Mouse (Mus musculus): ENCODE data around the gene Ankrd11.

Gene Ankrd11

DNA sequence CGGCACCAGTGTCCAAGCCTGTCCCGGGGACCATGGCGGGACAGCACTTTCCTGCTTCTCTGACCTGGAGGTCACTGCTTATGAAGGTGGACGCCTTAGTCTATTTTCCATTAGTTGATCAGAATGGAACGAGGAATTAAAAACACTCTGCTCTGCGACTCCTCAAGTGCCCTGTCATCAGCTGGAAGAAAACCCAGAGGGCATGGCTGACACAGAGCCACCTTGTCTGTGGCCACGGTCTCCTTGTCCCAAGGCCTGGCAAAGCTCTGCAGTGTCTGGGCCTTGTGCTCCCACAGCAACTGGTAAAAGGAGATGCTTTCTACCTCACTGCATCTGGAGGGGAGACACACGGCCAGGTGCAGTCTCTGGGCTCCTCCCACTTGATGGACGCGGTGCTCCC is 158.4 kb downstream of the Ankrd11 start:
- DNase-seq = no peak

DNA sequence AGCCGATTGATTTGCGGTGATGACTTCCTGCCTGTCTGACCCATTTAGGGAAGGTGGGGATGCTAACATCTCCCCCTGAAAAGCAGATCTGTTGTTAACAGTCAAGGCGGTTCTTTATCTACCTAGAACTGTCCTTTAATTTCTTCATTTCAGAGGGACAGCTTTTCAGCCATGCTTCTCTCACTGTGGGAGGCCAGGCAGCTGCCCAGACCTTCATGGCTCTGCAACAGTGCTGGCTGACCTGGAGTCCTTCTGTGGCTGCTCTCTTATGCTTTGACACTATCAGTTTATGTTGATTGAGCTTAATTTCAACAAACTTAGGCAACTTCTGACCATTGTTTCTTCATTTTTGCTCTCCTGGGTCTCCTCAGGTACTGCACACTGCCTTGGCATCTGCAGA is 161.8 kb downstream of the Ankrd11 start:
- no peak for DNase-seq

DNA sequence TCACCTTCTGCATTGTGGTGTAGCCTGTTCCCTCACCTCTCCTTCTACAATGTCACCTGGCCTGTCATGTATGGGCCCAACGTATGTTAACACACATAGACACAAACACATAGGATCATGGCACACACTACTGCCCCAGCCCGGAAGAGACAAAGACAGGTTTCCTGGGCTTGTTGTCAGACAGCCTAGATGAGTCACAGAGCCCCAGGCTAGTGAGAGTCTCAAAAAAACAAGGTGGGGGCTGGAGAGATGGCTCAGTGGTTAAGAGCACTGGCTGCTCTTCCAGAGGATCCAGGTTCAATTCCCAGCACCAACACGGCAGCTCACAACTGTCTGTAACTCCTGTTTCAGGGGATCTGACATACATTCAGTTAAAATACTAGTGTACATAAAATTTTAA is 163.8 kb downstream of the Ankrd11 start:
- DNase-seq = no peak

DNA sequence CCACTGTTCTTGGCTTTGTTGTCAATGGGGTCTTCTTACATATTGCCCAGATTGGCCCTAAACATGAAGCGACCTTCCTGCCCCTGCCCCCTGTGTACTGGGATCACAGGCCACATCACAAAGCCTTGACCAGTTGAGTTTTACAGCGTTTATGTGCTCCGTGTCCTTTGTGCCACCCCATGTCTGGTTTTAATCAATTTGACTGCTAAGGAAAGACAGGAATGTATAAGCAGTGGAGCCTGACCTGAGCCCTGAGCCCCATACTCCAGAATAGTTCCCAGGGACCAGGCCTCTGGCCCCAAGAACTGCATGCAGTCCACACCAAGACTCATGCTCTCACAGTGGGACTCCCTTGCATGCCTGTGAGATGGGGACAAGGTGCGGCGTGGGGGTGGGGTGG is 166.9 kb downstream of the Ankrd11 start:
- no peak for DNase-seq

DNA sequence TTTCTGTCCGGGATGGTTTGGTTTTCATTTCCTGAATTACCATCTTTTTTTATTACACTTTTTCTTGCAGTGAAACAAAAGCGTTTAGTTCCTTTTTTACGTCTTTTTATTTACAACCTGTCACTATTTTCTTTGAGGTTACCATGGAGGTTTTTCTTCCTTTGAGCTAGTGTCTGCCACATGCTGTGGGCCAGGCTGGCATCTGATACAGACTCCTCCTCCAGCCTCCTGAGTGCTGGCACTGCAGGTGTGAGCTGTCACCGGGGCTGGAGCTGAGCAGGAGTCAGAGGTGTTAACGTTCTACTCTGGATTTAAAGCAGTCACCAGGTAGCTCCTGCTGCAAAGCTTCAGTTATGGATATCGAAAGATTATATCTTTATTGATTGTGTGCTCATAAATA is 168.9 kb downstream of the Ankrd11 start:
- DNase-seq = peak; percentile 61

DNA sequence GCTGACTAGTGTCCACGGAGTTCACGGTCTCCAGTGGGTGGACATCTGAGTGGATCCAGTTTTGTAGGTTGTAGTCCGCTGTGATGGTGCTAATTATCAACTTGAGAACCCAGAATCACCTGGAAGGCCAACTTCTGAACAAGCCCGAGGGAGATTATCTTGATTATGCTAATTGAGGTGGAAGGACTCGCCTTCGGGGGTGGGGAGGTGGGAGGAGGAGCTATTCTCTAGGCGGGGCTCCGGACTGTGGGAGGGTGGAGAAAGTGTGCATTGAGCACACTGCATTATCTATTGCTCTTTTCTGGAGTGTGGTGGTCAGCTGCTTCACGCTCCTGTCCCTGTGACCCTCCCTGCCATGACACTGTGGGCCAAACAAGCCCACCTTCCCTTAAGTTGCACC is 170.4 kb downstream of the Ankrd11 start:
- DNase-seq = no peak

DNA sequence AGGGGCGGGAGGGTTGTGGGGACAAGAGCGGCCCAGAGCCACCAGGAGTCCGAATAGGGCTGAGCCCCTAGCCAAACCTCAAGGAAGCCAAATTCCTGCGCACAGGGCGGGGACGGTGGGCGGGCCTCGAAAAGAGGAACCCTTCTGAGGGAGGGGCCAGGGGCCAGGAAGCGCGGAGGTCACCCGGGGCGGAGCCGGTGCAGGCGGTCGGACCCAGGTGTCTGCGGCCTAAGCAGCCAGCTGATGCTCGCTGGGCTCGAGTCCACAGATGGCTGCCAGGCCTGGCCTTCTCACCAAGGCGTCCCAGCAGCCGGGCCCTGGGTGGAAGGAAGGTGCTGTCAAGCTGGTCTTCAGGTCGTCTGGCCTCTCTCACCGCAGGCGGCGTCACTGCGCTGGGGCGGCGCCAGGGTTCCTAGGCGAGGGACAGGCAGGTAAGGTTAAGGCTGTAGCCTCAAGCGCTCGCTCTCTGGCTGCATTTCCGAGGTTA is 171.7 kb downstream of the Ankrd11 start:
- DNase-seq = peak; percentile 72

DNA sequence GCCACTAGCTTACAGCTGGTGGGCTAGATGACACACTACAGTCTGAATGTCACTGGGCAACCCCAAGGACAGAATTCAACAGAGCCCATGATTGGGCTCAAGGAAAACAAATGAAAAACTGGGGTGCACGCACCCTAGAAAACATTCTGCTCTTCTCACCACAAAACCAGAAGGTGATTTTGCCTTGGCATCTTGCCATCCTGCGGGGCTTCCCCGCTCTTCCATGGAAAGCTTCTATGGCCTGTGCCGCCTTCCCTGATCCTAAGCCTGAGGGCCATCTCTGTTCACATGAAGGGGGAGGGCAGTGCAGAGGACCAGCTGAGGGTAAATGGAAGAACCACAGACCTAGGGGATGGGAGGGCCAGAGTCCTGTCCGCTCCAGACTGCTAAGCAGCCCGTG is 174.1 kb downstream of the Ankrd11 start:
- DNase-seq = no peak

DNA sequence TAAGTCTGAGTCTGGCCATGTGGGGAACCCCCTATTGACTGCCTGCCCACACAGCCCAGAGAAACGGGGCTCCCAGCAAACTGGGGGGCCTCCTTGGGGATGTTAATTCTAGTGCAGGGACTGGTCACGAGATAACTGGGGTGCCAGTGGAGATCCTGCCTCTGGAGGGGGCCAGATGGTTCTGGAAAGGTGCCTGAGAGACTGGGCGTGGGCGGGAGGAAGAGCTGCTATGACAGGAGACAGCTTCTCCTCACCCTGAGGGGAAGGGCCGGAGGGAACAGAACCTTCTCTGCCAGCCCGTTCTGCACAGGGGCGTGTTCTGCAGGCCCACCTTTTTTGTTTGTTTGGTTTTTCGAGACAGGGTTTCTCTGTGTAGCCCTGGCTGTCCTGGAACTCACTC is 175.8 kb downstream of the Ankrd11 start:
- no peak for DNase-seq

DNA sequence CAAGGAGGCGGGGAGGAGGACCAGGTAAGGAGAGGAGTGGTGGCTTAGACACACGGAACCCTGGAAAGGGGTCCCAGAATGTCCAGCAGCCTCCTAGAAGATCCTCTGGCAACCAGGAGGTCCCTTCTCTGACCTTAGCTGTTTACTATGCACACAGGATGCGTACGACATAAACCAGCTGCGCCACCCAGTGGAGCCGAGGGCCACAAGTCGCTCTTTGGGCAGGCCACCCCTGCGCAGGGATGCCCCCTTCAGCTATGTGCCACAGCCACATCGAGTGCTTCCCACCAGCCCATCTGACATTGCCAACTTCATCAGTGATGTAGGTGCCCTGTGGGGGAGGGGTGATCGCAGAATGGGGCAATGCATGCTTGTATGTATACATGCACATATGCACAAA is 176.6 kb downstream of the Ankrd11 start:
- DNase-seq = no peak

DNA sequence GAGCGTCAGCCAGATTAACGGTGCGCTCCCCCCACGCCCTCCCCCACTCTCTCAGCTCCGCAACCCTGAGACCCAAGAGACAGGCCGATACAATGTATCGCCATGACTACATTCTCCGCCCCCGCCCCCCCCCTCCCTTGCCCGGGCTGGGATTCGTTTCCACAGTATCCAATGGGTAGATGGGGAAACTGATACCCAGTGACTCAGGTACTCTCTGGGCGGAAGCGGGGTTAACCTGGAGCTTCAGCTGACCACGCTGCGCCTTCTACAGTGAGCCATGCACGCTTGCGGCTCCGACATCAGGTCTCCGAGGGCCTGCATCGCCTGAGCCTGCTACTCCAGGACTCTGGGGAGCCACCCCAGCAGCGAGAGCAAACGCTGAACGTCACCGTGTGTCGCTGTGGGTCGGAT is 177.4 kb downstream of the Ankrd11 start:
- DNase-seq = no peak

DNA sequence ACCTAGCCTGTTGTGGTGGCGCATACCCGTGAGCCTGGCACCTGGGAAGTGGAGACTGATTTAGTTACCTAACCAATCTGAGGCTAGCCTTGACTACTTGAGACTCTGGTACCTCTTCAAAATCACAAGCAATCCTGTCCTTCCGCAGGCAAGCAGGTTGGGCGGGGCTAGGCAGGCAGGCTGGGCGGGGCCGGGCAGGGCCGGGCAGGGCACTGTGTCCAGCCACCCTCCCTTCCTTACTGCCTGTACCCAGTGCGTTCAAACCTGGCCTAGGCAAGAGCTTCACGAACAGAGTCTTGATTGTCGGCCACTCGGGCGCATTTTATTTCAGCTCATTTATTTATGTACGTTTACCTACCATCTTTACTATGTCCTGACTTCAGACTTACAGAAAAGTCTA is 182.2 kb downstream of the Ankrd11 start:
- DNase-seq = no peak

DNA sequence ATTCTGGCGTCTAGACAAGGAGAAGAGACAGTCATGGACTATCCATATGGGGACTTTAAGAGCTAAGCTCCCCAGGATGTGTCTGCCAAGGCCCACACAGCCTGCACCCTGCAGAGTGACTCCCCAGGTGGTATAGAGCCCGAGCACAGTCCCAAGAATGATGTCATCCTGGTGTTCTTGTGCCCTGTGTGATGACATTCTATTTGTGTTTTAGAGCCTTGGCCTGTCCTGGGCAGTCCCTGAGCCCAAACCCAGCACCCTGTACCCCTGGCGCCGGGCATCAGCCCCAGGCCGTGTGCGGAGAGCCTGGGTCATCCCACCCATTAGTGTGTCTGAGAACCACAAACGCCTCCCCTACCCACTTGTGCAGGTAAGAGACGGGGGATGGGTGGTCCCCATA is 185.8 kb downstream of the Ankrd11 start:
- DNase-seq = no peak

DNA sequence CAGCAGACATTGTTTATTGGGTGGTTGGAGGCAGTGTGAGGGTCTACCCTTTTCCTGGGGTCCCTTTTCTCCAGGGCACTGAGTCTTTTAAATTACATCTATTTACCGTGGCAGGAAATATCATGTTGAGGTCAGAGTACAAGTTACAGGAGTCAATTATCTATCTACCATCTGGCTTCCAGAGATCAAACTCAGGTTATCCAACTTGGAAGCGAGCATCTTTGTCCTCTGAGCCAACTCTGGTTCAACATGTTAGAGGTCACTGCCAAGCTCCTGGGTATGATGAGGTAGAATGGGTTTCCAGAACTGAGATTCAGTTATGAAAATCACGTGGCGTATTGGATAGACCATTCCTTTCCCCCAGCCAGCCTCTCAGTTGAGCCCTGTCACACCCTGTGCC is 187.0 kb downstream of the Ankrd11 start:
- DNase-seq = no peak

DNA sequence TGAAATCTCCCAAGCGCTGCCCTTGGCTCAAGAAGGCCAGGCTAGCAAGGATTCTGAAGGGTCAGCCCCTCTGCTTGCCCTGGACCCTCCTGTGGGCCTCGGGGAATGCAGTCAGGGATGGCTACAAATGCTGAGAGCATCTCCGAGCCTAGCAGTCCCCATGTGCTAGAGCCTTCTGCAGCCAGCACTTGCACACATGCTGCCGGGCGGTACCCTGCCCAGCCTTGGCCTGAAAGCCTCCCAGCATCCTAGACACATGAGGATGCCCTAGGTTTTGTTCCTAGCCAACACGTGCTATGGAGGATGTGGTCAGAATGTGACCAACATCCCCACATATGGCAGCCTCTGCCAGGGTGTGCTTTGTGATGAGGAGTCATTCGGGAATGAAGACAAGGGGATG is 187.7 kb downstream of the Ankrd11 start:
- no peak for DNase-seq

DNA sequence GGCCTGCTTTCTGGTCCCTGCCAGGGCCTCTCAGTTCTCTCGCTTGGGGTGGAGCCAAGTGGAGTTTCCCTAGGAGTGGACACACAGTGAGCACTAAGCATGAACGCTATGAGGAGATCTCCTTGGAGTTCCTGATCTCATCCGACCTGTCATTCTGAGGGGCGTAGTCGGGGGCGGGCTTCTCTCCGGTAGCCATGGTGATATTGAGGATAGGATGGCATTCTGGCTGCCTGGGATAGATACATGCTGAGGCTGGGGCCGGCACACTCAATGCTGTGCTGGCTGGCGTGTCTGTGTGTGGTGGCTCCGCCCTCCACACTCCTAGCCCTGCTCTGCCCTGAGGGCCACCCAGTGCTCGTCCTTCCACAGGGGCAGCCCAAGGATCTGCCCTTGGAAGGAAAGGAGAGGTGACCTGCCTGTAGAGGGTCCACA is 188.7 kb downstream of the Ankrd11 start:
- peak; percentile 75 for DNase-seq

DNA sequence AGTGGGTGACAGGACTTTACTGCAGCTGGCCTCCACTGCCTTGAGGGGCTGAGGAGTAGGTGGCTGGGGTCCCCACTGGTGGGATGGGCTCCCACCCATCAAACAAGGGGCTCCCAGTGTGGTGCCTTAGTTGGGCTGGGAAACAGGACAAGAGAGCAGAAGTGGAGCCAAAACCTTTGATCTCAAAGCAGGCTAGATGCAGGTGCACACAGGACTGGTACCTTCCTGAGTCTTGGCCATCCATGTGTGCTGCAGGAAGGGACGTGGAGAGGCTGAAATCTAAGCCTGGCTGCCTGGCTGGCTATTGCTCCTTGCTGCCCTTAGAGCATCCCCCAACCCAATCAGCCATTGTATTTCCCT is 189.6 kb downstream of the Ankrd11 start:
- DNase-seq = no peak

DNA sequence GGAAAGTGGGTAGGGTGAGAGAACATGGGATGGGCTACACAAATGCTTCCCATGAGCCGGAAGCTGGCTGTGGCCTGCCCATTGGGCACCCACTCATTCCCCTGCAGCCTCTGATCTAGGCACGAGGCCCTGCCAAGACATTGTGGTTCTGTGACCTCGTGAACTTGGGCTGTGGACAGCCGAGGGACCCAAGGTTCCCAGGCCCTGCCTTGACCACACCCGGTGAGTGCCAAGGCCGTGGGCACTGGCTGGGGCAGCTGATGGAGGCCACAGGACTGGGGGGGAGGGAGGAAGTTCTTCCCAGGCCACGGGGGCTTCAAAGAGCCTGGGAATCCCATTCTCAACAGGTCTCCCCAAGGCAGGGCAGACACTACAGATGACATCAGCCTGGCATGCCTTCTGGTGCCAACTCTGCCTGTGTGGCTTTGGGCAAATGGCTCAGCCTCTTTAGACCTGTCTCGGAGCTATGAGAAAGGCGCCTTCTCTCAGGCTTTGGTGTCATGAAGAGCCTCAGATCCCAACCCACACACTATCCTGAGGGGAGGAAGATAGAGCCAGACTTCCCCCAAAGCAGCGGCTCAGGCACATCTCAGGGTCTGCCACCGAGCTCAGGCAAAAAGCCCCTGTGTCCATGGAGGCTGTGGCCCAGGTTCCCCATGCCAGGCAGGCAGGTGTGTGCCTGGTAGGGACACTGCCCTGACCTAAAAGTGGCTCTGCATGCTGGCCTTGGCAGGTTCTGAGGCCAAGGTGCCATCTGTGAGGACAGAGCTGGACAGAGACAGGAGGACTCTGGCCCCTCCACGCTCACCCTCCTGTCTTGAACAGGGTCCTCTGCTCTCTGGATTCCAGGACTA is 190.2 kb downstream of the Ankrd11 start:
- peak; percentile 92 for DNase-seq

DNA sequence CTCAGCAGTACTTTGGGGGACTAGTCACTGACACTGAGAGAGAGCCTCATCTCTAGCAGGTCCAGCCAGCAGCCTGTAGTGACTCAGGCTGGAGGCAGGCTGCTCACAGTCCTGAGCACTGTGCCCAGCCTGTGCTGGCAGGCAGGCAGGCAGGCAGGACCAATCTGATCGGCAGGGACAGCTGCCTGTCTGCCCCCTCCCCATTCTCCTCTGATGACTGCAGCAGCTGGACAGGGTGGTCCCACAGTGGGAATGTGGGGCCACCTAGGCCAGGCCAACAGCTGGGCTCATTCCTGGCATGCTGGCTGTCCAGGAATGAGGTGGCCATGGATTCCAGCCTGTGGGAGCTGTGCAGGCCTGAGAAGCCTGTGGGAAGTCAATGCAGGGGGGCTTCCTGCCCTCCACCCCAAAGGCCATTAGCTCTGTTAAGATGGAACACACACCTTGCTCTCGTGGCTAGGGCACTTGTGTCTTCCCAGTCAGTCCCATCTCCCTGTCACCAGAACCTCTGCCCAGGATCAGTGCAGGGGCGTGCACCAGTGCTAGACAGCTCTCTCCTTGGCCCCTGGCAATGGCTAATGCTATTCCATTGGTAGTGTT is 191.3 kb downstream of the Ankrd11 start:
- DNase-seq = no peak

DNA sequence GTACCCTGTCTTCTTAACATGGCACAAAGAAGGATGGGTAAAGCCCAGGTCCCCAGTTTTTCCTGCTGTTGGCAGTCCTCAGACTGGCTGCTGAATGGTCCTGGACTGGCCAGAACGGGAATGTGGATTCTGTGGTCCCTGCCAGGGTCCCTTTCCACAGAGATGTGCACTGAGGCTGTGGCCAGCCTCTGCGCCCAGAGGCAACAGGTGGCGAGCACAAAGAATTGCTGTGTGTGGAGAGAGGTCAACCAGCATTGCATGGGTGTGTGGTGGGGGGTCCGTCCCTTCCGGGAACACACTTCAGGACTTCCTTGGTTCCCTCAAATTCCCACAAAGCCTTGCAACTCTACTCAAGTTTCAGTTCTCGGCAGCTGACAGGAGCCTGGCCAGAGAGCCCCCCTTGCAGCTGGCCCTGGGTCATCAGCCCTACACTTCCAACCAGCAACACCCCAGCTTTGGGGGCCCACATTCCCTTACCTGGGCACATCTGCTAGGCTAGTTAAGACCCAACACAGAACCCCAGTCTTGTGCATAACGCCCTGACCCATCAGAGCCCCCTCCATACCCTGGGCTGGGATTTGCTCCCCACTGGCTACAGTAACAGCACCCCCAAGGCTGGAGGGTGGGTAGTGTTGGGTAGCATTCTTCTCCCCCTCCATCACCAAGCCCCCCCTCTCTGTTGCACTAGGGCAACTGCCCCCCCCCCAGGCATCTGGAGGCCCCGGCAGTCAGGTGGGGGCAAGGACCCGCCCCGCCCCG is 192.7 kb downstream of the Ankrd11 start:
- no peak for DNase-seq

DNA sequence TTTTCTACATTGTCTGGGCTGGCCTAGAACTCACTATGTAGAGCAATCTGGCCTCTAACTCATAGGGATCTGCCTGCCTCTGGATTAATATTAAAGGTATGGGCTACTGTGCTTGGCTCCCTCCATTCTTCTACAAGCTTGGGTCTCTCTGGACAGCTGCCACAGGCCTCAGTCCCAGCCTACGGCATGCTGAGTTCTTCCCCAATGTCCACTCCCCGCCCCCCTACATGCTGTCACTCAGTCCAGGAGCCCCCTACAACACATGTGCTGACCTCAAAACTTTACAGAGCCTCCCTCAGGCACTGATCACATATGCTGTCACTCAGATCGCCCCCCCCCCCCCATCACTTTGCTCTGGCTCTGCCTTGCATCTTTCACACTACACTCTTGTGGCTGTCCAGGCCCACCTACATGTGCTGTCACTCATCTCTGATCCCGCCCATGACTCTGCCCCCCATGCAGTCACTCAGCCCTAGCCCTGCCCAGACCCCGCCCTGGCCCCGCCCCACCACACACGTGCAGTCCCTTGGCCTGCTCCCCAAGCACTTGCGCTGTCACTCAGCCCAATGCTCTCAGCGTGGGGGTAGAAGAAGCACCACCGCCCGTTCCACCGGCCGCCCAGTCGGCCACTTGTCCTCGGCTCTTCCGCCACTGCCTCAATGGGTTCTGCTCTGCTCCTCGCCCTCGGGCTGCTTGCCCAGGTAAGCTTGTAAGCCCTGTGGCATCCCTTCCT is 194.1 kb downstream of the Ankrd11 start, which contains the start of gene Cdh15:
TSS of gene Cdh15 (plus strand) at position 138 of the 733 bp plus-strand sequence.
- peak; percentile 84 for DNase-seq

DNA sequence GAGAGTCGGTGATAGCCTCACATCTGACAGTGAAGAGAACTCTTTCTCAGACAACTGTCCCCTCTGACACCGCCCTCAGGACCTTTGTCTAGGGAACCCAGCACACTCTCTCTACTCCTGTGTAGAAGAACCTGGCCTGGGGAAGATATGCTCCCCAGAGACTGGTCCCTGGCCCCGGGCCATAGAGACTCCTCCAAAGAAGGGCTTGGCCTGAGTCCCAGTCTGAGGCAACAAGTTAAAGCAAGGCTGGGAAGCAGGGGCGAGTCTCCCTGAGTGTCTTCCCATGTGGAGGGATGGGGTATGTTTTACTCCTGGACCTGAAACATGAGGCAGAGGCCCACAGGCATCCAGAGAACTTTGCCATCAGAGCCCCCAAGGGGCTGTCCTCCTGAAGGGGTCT is 196.4 kb downstream of the Ankrd11 start:
- no peak for DNase-seq

DNA sequence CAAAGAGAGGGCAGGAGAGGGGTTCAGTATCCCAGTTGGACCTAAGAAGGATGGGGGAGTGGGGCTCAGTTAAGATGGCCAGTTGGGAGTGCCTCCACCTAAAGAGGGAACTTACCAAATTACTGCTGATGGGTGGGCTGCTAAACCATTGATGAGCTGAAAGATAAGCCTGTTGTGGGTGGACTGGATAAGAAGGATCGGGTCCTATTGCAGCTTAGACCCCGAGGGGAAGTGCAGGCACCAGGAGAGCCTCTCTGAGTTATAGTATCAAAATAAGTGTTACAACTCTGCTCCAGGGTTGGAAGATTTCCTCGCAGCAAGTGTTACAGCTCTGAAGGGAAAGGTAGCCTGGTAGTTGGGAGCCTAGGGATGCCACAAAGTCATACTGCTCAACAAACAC is 197.9 kb downstream of the Ankrd11 start:
- DNase-seq = no peak

Data from cerebellum, adult 11 months (tissue).